Mouse (Mus musculus): ENCODE data around the gene Mrpl27.

GRCm38 (mm10) chr11:94615494-94615893, 38.1 kb upstream of the Mrpl27 start:
- TF ChIP-seq CTCF (IDR thresholded peaks at IDR 0.05; ENCODE audit: borderline replicate concordance, extremely low read depth, insufficient read depth, insufficient read length) (no peak), POLR2A (IDR thresholded peaks at IDR 0.05; ENCODE audit: borderline replicate concordance, extremely low read depth, insufficient read depth, insufficient read length, poor library complexity, severe bottlenecking) (no peak)

Data from brain, embryonic 14.5 days (tissue).